ENCODE assay signal across 8 mouse cellular contexts in genomic region chr7:10480588-10481233, GRCm38 (mm10). TPM values are rescaled to one million over a fixed set of nuclear protein-coding genes. Genes with fewer than 3 reads are reported as not detected.
A peak's percentile ranks its signal among the peaks of the same experiment; 100 is the strongest.
DNase-seq lines count a peak whose midpoint lies in the region; ATAC-seq and TF ChIP-seq lines count a peak whose summit lies in the region.

No protein-coding gene starts in this region.

- WGBS in cerebellum, adult 2 months, result 57% methylated on average over 18 of the region's 18 CpGs

- no peak for TF ChIP-seq CTCF in cerebellum, adult 2 months (IDR thresholded peaks at IDR 0.05; ENCODE audit: borderline replicate concordance, insufficient read depth, low read depth, low read length)

- no peaks in the 10 kb centered on the region for H3K27me3 ChIP-seq in cerebellum, adult 2 months (ENCODE audit: control insufficient read depth, insufficient read depth, low read length)

- ATAC-seq in granulocyte monocyte progenitor cell, adult 5-6 weeks (replicated peaks; ENCODE audit: poor library complexity, severe bottlenecking), result no peak

- peak overlapping the region; percentile 81 for H3K4me3 ChIP-seq in cerebellum, adult 2 months (replicated peaks; ENCODE audit: insufficient read depth, low read depth, low read length)

- H3K27ac ChIP-seq in cerebellum, adult 2 months (ENCODE audit: insufficient read depth, low read length), result no peak overlapping the region

- H3K4me1 ChIP-seq in cerebellum, adult 2 months (ENCODE audit: control insufficient read depth, insufficient read depth, low read length), result no peaks in the 10 kb centered on the region

- no peak for TF ChIP-seq POLR2A in cerebellum, adult 2 months (IDR thresholded peaks at IDR 0.05; ENCODE audit: borderline replicate concordance, insufficient read depth, low read length)

- peak; percentile 47 for DNase-seq in R1 (ENCODE audit: low read depth, low spot score)
- DNase-seq in cerebellum, adult 2 months, result peak; percentile 63 to 69
- DNase-seq in forelimb bud, embryonic 11.5 days (ENCODE audit: low read depth, low spot score), result peak; percentile 30
- DNase-seq in left cerebral cortex, adult 18-20 months (ENCODE audit: low spot score in 2 of 2), result peak; percentile 56 to 59
- peak; percentile 53 for DNase-seq in retina, postnatal 1 day
- DNase-seq in thymus, adult 18-20 months, result no peak
- DNase-seq in adrenal gland, adult 18-20 months (ENCODE audit: low spot score in 2 of 2), result no peak

RNA-seq across cellular contexts. Expression of gene Zik1, which starts 14.5 kb away (rescaled TPM):
- polyA plus RNA-seq in cerebellum, adult 2 months (2012; rRNA removed), result 6.0 and 6.1 TPM in 2 replicates
- total RNA-seq in left cerebral cortex, adult 18-20 months (2021), result 10 to 100 TPM; 17.4 to 19.0 TPM
- total RNA-seq in adrenal gland, adult 18-20 months (2021), result 1 to 10 TPM; 2.2 to 2.4 TPM
- total RNA-seq in granulocyte monocyte progenitor cell, adult 5-6 weeks (2014; fragmentation: Nextera tagmentation), result 2.6 and 4.4 TPM in 2 replicates
- 1.9 and 2.4 TPM in 2 replicates for total RNA-seq in granulocyte monocyte progenitor cell, adult 5-6 weeks (2017)

RNA-seq across cellular contexts. Expression of gene Vmn1r67, which starts 37.6 kb away (rescaled TPM):
- not detected in 2 replicates for polyA plus RNA-seq in cerebellum, adult 2 months (2012; rRNA removed)
- not detected for total RNA-seq in left cerebral cortex, adult 18-20 months (2021)
- total RNA-seq in adrenal gland, adult 18-20 months (2021), result not detected
- not detected in 2 replicates for total RNA-seq in granulocyte monocyte progenitor cell, adult 5-6 weeks (2014; fragmentation: Nextera tagmentation)
- total RNA-seq in granulocyte monocyte progenitor cell, adult 5-6 weeks (2017), result not detected in 2 replicates

Comparison
In these comparisons a context has a peak if more than half of its experiments do, and no peak if none do; other contexts are left out.
1. DNase-seq: peak in R1 (single experiment), cerebellum, adult 2 months (2 of 2), forelimb bud, embryonic 11.5 days (single experiment), left cerebral cortex, adult 18-20 months (2 of 2) and retina, postnatal 1 day (single experiment); none in thymus, adult 18-20 months (0 of 2) and adrenal gland, adult 18-20 months (0 of 2).